Mouse (Mus musculus) hindbrain, embryonic 16.5 days (tissue): ENCODE measurements around the gene Dtnb. TPM values are rescaled to one million over a fixed set of nuclear protein-coding genes. Genes with fewer than 3 reads are reported as not detected.
"Not testable (repeated sequence)": the region's sequence is repeated elsewhere in the genome, so short reads cannot be mapped to it uniquely, and the experiment has no call there.

Experiments
- ATAC-seq: fragments of 200-750 bp; cut with Nextera tagmentation; 2 replicates; pipeline ENCODE4 v1.8.0; 2017; ENCODE audit warnings: moderate TSS enrichment, moderate library complexity
- H3K27ac ChIP-seq: fragments of 300-500 bp; sonication (generic); 2 replicates; pipeline ENCODE4 v1.5.1; 2014; ENCODE audit warnings: low read depth, mild to moderate bottlenecking, control low read depth, low read length, moderate library complexity
- H3K27me3 ChIP-seq: fragments of 300-500 bp; sonication (generic); replicated peaks from 2 replicates; pipeline ENCODE4 v1.6.1; 2014; ENCODE audit warnings: low read length; ENCODE audit not compliant: control insufficient read depth, insufficient read depth
- H3K36me3 ChIP-seq: fragments of 300-500 bp; sonication (generic); 2 replicates; pipeline ENCODE4 v1.6.1; 2014; ENCODE audit warnings: mild to moderate bottlenecking, low read length, moderate library complexity, mixed read lengths; ENCODE audit not compliant: control insufficient read depth, insufficient read depth
- H3K4me1 ChIP-seq: fragments of 300-500 bp; sonication (generic); 2 replicates; pipeline ENCODE4 v1.6.1; 2014; ENCODE audit warnings: low read depth, low read length; ENCODE audit not compliant: control insufficient read depth, insufficient read depth
- H3K4me2 ChIP-seq: fragments of 300-500 bp; sonication (generic); 2 replicates; pipeline ENCODE4 v1.6.1; 2014; ENCODE audit warnings: mild to moderate bottlenecking, low read length, control low read depth, moderate library complexity
- H3K4me3 ChIP-seq: fragments of 300-500 bp; sonication (generic); 2 replicates; pipeline ENCODE4 v1.5.1; 2014; ENCODE audit warnings: mild to moderate bottlenecking, low read length, control low read depth, moderate library complexity
- H3K9ac ChIP-seq: fragments of 300-500 bp; sonication (generic); 2 replicates; pipeline ENCODE4 v1.6.1; 2014; ENCODE audit warnings: low read depth, mild to moderate bottlenecking, control low read depth, low read length, moderate library complexity
- H3K9me3 ChIP-seq: fragments of 300-500 bp; sonication (generic); 2 replicates; pipeline ENCODE4 v1.6.1; 2014; ENCODE audit warnings: mild to moderate bottlenecking, low read length, moderate library complexity; ENCODE audit not compliant: control insufficient read depth
- WGBS: fragments of 180-500 bp; shearing (Covaris S2); extraction: QIAGEN DNeasy Blood & Tissue Kit; methylation state at CpG from one replicate; pipeline ENCODE4 v1.1.7; 2014; 5-methylcytosine and 5-hydroxymethylcytosine counted together
- polyA plus RNA-seq: library from polyadenylated mRNA; unstranded; fragments of >200 nt; fragmentation: Nextera tagmentation; extraction: Ambion mirVana; gene quantifications from 2 replicates; pipeline ENCODE4 v1.2.1, GENCODE M21; 2015

Gene Dtnb
- 47.6 and 50.6 TPM in 2 replicates for polyA plus RNA-seq

DNA sequence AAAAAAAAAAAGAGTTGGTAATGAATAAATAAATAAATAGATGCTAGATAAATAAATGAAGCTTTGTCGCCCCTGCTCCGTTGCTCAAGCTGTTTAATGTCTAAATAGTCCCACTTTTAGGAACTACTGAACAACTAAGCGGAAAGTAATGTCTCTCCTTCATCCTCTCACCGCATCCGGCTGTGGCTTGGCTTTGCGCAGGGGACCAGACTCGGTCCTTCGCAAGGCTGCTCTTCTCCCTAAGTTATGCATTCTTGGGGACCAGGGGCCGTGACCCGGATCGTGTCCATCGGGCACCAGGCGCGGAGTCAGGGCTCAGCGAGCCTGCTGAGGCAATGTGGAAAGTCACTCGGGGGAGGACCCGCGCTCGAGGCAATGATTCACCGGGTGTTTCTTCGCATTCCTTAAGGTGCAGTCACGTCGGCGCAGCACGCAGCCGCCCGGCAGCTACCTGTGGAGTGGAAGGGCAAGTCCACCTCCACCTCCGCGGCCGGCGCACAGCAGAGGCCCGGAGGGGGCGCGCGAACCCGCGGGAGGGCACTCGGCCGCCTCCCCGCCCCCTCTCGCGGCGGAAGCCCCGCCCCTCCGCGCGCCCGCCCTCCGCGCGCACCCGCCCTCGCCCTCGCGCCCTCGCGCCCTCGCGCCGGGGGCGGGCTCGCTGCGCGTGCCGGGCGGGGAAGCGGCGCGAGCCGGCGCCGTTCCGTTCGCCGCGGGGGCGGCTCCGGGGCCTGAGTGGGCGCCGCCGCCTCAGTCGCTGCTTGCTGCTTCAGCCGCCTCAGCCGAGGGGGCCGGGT lies at the start of gene Dtnb:
Dtnb (plus strand) TSS at position 595 of the 794 bp plus-strand sequence.
- H3K4me1 ChIP-seq = peaks cover 13% of the 10 kb centered on the region
- peak; percentile 83 for ATAC-seq
- H3K36me3 ChIP-seq = no peaks in the 10 kb centered on the region
- no peaks in the 10 kb centered on the region for H3K9me3 ChIP-seq
- no peaks in the 10 kb centered on the region for H3K27me3 ChIP-seq
- peak within 1 kb of the TSS; percentile 96 for H3K9ac ChIP-seq
- H3K4me3 ChIP-seq = peak within 1 kb of the TSS; percentile 95
- peak within 1 kb of the TSS; percentile 93 for H3K27ac ChIP-seq
- peak within 1 kb of the TSS; percentile 70 for H3K4me2 ChIP-seq
- WGBS = 3% methylated on average over 38 of the region's 85 CpGs

GRCm38 (mm10) chr12:3525536-3525935 lies 46.6 kb upstream of the Dtnb start:
- no peak for ATAC-seq
- Histone ChIP-seq H3K4me3 (no peak overlapping the region), H3K4me1 (no peaks in the 10 kb centered on the region), H3K36me3 (no peaks in the 10 kb centered on the region), H3K4me2 (no peak overlapping the region), H3K9me3 (no peaks in the 10 kb centered on the region), H3K27ac (no peak overlapping the region), H3K9ac (no peak overlapping the region), H3K27me3 (no peaks in the 10 kb centered on the region)
- 95% methylated on average over 5 of the region's 5 CpGs for WGBS

DNA sequence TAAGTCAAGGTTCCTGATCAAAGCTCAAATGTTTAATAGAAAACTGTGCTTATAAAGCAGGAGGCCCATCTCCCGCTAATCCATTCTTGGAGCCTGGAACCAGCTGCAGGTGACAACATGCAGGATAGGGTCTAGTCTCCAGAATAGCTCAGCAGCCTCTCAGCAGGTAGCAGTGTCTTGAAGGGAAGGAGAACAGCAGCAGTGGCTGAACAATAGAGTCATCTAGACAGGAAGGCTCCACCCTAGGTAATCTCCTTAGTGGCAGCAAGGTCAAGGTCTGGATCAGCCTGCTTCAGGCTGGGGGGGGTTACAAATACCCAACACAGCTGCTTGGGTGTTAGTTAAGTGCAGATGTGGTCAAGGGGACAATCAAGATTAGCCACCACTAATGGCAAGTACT lies 36.7 kb upstream of the Dtnb start:
- H3K36me3 ChIP-seq, H3K9me3 ChIP-seq, H3K4me1 ChIP-seq, H3K9ac ChIP-seq, H3K27me3 ChIP-seq, H3K4me3 ChIP-seq, H3K4me2 ChIP-seq, H3K27ac ChIP-seq, ATAC-seq: not testable (repeated sequence)
- 100% methylated on average over 1 of the region's 1 CpGs for WGBS

DNA sequence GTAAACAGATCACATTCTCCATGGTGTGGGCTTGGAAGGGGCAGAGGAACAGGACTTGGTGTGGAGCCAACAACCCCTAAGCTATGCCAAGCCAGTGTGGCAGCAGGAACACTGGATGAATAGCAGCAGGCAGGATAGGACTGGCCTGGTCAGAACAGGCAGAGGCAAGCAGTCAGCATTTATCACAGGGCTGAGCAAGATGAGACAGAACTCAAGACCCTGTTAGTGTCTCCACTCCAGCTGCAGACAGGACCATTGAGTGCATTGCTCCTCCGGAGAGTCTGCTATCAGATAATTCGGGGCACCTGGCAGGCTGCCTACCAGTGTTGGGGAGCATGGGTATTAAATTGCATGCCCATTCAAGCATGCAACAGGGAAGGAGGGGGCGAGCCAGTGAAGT lies 34.6 kb upstream of the Dtnb start:
- Histone ChIP-seq H3K4me2 (no peak overlapping the region), H3K27ac (no peak overlapping the region), H3K9ac (no peak overlapping the region), H3K4me1 (no peaks in the 10 kb centered on the region), H3K36me3 (no peaks in the 10 kb centered on the region), H3K4me3 (no peak overlapping the region), H3K9me3 (no peaks in the 10 kb centered on the region), H3K27me3 (no peaks in the 10 kb centered on the region)
- peak; percentile 94 for ATAC-seq
- 52% methylated on average over 3 of the region's 3 CpGs for WGBS

GRCm38 (mm10) chr12:3538036-3538435 lies 34.1 kb upstream of the Dtnb start:
- Histone ChIP-seq H3K27ac (no peak overlapping the region), H3K4me2 (no peak overlapping the region), H3K4me3 (no peak overlapping the region), H3K27me3 (no peaks in the 10 kb centered on the region), H3K36me3 (no peaks in the 10 kb centered on the region), H3K9ac (no peak overlapping the region), H3K4me1 (no peaks in the 10 kb centered on the region), H3K9me3 (no peaks in the 10 kb centered on the region)
- WGBS = 87% methylated on average over 1 of the region's 1 CpGs
- ATAC-seq = no peak

GRCm38 (mm10) chr12:3539605-3540004 lies 32.6 kb upstream of the Dtnb start:
- no peak overlapping the region for H3K4me2 ChIP-seq
- H3K9me3 ChIP-seq = no peaks in the 10 kb centered on the region
- H3K27ac ChIP-seq = no peak overlapping the region
- no peaks in the 10 kb centered on the region for H3K27me3 ChIP-seq
- no peak overlapping the region for H3K4me3 ChIP-seq
- H3K36me3 ChIP-seq = no peaks in the 10 kb centered on the region
- WGBS = 92% methylated on average over 2 of the region's 2 CpGs
- no peaks in the 10 kb centered on the region for H3K4me1 ChIP-seq
- no peak for ATAC-seq
- no peak overlapping the region for H3K9ac ChIP-seq

DNA sequence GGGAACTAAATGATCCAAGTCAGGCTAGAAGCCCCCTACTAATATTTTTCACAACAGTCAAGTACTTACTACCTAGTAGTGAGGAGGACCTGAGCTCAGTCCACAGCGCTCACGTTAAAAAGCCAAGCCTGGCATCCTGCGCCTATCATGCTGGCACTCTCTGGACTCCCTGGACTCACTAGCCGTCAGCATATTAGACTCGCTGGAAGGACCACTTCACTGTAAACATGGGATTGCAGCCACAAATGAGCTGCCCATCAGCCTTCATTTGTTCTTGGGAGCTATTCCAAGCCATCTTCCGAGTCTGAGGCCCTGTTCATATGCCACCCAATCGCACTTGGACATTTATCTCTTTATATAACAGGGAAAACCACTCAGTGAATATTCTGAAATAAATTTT lies 31.3 kb upstream of the Dtnb start:
- Histone ChIP-seq H3K4me2 (no peak overlapping the region), H3K9ac (no peak overlapping the region), H3K36me3 (no peaks in the 10 kb centered on the region), H3K27ac (no peak overlapping the region), H3K4me3 (no peak overlapping the region), H3K27me3 (no peaks in the 10 kb centered on the region), H3K4me1 (no peaks in the 10 kb centered on the region), H3K9me3 (no peaks in the 10 kb centered on the region)
- no peak for ATAC-seq
- 92% methylated on average over 7 of the region's 7 CpGs for WGBS

- Histone ChIP-seq H3K9ac (no peak overlapping the region), H3K27ac (no peak overlapping the region), H3K4me3 (no peak overlapping the region), H3K27me3 (no peaks in the 10 kb centered on the region), H3K9me3 (no peaks in the 10 kb centered on the region), H3K4me2 (no peak overlapping the region), H3K36me3 (no peaks in the 10 kb centered on the region), H3K4me1 (no peaks in the 10 kb centered on the region)
- 88% methylated on average over 3 of the region's 3 CpGs for WGBS
- ATAC-seq = no peak
These were observed 26.7 kb upstream of the Dtnb start for GRCm38 (mm10) chr12:3545451-3545850.

- 42% methylated on average over 4 of the region's 4 CpGs for WGBS
- Histone ChIP-seq H3K4me3 (no peak overlapping the region), H3K9me3 (no peaks in the 10 kb centered on the region), H3K4me1 (no peaks in the 10 kb centered on the region), H3K27me3 (no peaks in the 10 kb centered on the region), H3K36me3 (no peaks in the 10 kb centered on the region), H3K9ac (no peak overlapping the region), H3K4me2 (no peak overlapping the region), H3K27ac (no peak overlapping the region)
- no peak for ATAC-seq
These were observed 26.0 kb upstream of the Dtnb start for GRCm38 (mm10) chr12:3546121-3546658.
